Mouse (Mus musculus) CH12.LX (cell line): ENCODE results near the gene Mttp. TPM values are rescaled to one million over a fixed set of nuclear protein-coding genes. Genes with fewer than 3 reads are reported as not detected.

Experiments
- DNase-seq: peaks from one replicate; pipeline ENCODE4 v3.0.0-alpha.2; 2013; ENCODE audit errors: extremely low read depth
- H3K27ac ChIP-seq: 2 replicates; pipeline ENCODE4 v1.5.1; 2012; ENCODE audit warnings: low read depth, mild to moderate bottlenecking, control low read depth, moderate library complexity; ENCODE audit not compliant: insufficient read depth
- H3K27me3 ChIP-seq: replicated peaks from 2 replicates; pipeline ENCODE3; 2012; ENCODE audit warnings: inconsistent platforms
- H3K36me3 ChIP-seq, 2 experiments: replicated peaks in 1 of 2; 2 replicates each; pipeline versions ENCODE3 to v1.6.1; 2012; ENCODE audit warnings: inconsistent platforms in 1 of 2, low read length in 1 of 2, mild to moderate bottlenecking in 1 of 2, mixed read lengths in 1 of 2, moderate library complexity in 1 of 2; ENCODE audit not compliant: control insufficient read depth in 1 of 2, insufficient read depth in 1 of 2
- H3K4me1 ChIP-seq, 2 experiments: 2 replicates each; pipeline ENCODE4 v1.6.1; 2012; ENCODE audit warnings: inconsistent platforms in 1 of 2, moderate library complexity in 1 of 2; ENCODE audit not compliant: insufficient read depth in 2 of 2, control insufficient read depth in 1 of 2
- H3K4me2 ChIP-seq: 2 replicates; pipeline ENCODE4 v1.6.1; 2012; ENCODE audit warnings: low read depth, mild to moderate bottlenecking, control low read depth; ENCODE audit not compliant: poor library complexity, insufficient read depth, severe bottlenecking
- H3K4me3 ChIP-seq, 3 experiments: fragments of 150-350 bp in 1 of 3; sonication (generic) in 1 of 3; replicated peaks in 1 of 3; 2 replicates each; pipeline versions ENCODE3 to v1.5.1; 2011 to 2012; ENCODE audit warnings: low read depth in 2 of 3, low read length in 2 of 3, mild to moderate bottlenecking in 2 of 3, moderate library complexity in 2 of 3, control low read depth in 1 of 3, improper control_type of control experiment in 1 of 3, inconsistent platforms in 1 of 3, mixed read lengths in 1 of 3; ENCODE audit not compliant: poor library complexity in 1 of 3
- H3K79me2 ChIP-seq: replicated peaks from 2 replicates; pipeline ENCODE4 v1.6.1; 2012; ENCODE audit warnings: mild to moderate bottlenecking, moderate library complexity; ENCODE audit not compliant: control insufficient read depth, poor library complexity, insufficient read depth, severe bottlenecking; ENCODE audit errors: extremely low read depth
- H3K9ac ChIP-seq: 2 replicates; pipeline ENCODE4 v1.6.1; 2012; ENCODE audit warnings: low read depth, mild to moderate bottlenecking, control low read depth, moderate library complexity; ENCODE audit not compliant: insufficient read depth
- H3K9me3 ChIP-seq: replicated peaks from 2 replicates; pipeline ENCODE3; 2012; ENCODE audit warnings: low read length, inconsistent platforms, mixed read lengths
- CHD2 ChIP-seq: IDR thresholded peaks from 2 replicates; pipeline ENCODE4 v1.6.1; 2011; ENCODE audit warnings: low read length, improper control_type of control experiment
- E2F4 ChIP-seq: IDR thresholded peaks from 2 replicates; pipeline ENCODE4 v1.6.1; 2011; ENCODE audit warnings: low read depth, low read length, improper control_type of control experiment; ENCODE audit not compliant: insufficient replicate concordance
- HCFC1 ChIP-seq: IDR thresholded peaks from 2 replicates; pipeline ENCODE4 v1.6.1; 2012; ENCODE audit warnings: low read depth, mild to moderate bottlenecking, inconsistent platforms, low read length, improper control_type of control experiment
- IRF4 ChIP-seq: IDR thresholded peaks from 2 replicates; pipeline ENCODE4 v1.6.1; 2014; ENCODE audit warnings: low read depth, mild to moderate bottlenecking, inconsistent platforms, low read length, improper control_type of control experiment
- JUN ChIP-seq: IDR thresholded peaks from 2 replicates; pipeline ENCODE4 v1.6.1; 2011; ENCODE audit warnings: low read depth, mild to moderate bottlenecking, low read length, improper control_type of control experiment, moderate library complexity; ENCODE audit not compliant: insufficient read depth
- JUND ChIP-seq: conservative IDR thresholded peaks from 2 replicates; pipeline ENCODE4 v1.6.1; 2011; ENCODE audit warnings: low read depth, low read length, improper control_type of control experiment
- KAT2A ChIP-seq: IDR thresholded peaks from 2 replicates; pipeline ENCODE4 v1.6.1; 2012; ENCODE audit warnings: low read length, improper control_type of control experiment, inconsistent platforms; ENCODE audit not compliant: insufficient replicate concordance
- MEF2A ChIP-seq: IDR thresholded peaks from 2 replicates; pipeline ENCODE4 v1.6.1; 2014; ENCODE audit warnings: low read depth, mild to moderate bottlenecking, inconsistent platforms, low read length, improper control_type of control experiment, borderline replicate concordance
- MXI1 ChIP-seq: IDR thresholded peaks from 2 replicates; pipeline ENCODE4 v1.6.1; 2011; ENCODE audit warnings: mild to moderate bottlenecking, low read depth, low read length, improper control_type of control experiment
- NELFE ChIP-seq: IDR thresholded peaks from 2 replicates; pipeline ENCODE4 v1.6.1; 2011; ENCODE audit warnings: low read depth, low read length, improper control_type of control experiment
- PAX5 ChIP-seq: IDR thresholded peaks from 2 replicates; pipeline ENCODE4 v1.6.1; 2012; ENCODE audit warnings: low read length, inconsistent platforms, mixed read lengths
- POLR2AphosphoS2 ChIP-seq: IDR thresholded peaks from 2 replicates; pipeline ENCODE4 v1.6.1; 2011; ENCODE audit warnings: low read depth, low read length, improper control_type of control experiment
- RAD21 ChIP-seq: IDR thresholded peaks from 2 replicates; pipeline ENCODE4 v1.6.1; 2011; ENCODE audit warnings: low read depth, mild to moderate bottlenecking, low read length, improper control_type of control experiment, moderate library complexity
- SIN3A ChIP-seq: IDR thresholded peaks from 2 replicates; pipeline ENCODE4 v1.6.1; 2012; ENCODE audit warnings: low read length, improper control_type of control experiment, inconsistent platforms
- TBP ChIP-seq: conservative IDR thresholded peaks from 2 replicates; pipeline ENCODE4 v1.6.1; 2011; ENCODE audit warnings: low read depth, low read length, improper control_type of control experiment
- dilution Hi-C: fragments of 300-500 bp; cut with MboI; formaldehyde crosslinking; loops from 2 replicates; pipeline ENCODE4 v1.14.3; 2020; ENCODE audit warnings: low sequenced_read_pairs; ENCODE audit not compliant: extremely low pct_unique_long_range_greater_than_20kb, extremely low pct_ligation_motif_present
- in situ Hi-C: fragments of 300-500 bp; cut with MboI; formaldehyde crosslinking; loops from 3 replicates; pipeline ENCODE4 v1.14.3; 2019; ENCODE audit warnings: low sequenced_read_pairs, low pct_ligation_motif_present, low pct_unique_long_range_greater_than_20kb, mixed read lengths
- polyA plus RNA-seq: library from polyadenylated mRNA; unstranded; fragments of >175 nt; gene quantifications from 2 replicates; pipeline ENCODE4 v1.2.1, GENCODE M21; 2012; ENCODE audit warnings: low read depth; ENCODE audit not compliant: insufficient read length
- total RNA-seq, 2 experiments: library from RNA; depleted of rRNA; stranded (reverse); fragments of 300-350 nt in 1 of 2; fragments of >200 nt in 1 of 2; gene quantifications; 2 replicates each; pipeline ENCODE4 v1.2.3; 2012 to 2014

The Mttp gene
- total and polyA plus RNA-seq, 3 experiments = 4.5 to 6.3 (median 5.9) TPM

DNA sequence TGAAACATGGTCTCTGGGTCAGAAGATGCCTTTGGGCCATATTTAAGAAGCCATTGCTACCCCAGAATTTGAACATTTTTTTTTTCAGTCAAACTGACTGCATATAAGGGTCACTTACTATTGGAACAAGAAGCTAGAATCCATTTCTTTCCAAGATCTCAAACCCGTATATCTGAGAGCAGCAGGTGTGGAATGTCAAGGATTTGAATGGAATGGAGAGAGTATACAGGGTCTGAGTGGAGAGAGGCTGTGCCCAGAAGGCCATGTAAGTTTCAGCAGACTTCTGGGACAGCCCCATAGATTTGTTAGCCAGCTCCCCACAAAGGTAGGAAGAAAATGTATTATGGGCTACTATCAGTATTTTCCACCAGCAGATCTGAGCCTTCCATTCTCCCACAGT lies 66.1 kb downstream of the Mttp start:
- H3K4me1 ChIP-seq = peaks cover 3 to 10% of the 10 kb centered on the region in 2 experiments; a peak in 2 of 4 replicates

DNA sequence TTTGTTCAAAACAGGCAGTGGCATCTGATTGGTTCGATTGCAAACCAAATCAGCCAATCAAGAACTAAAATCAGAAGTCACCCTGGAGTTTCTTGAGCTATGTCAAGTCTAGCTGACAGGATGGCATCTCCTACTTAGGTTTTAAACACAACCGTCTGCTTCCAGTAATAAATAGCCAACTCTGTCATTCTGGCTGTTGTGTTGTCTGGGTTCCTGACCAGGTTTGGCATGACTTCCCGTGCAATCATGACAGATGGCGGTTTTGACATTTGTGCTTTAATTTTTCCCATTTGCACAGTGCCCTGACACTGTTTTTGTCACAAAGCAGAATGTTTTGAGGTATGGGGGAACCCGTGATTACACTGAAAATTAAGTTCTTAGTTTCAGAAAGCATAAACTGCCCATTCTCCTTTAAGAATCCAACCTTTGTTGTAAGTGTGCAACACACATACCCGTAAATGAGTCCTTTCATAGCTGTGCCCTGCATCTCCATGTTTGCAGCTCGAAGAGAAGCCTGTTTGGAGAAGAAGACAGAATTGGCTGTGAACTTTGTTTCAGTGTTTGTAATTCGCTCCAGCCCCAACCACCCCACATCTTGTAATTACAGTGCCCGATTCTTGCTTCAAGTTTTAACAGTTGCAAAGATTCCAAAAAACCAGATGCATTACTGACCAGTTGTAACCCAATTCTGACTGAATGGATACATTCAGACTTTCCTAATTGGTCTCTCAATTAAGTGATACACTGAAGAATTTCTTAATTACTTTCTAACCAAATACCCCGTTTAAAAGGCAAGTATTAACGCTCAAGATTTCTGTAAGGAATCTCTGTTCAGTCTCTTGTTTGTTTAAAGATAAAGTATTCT lies 67.1 kb downstream of the Mttp start:
- dilution Hi-C loops = no loop called here
- in situ Hi-C loops = no loop called here
- no peaks in the 10 kb centered on the region for H3K79me2 ChIP-seq
- peaks cover 3 to 10% of the 10 kb centered on the region in 2 experiments; a peak in 2 of 4 replicates for H3K4me1 ChIP-seq
- TF ChIP-seq POLR2AphosphoS2 (no peak), MEF2A (no peak), TBP (no peak), KAT2A (no peak), JUN (no peak), PAX5 (no peak), NELFE (no peak), HCFC1 (no peak), IRF4 (no peak), MXI1 (no peak), JUND (no peak), RAD21 (no peak)
- H3K9ac ChIP-seq = no peak overlapping the region
- no peaks in the 10 kb centered on the region for H3K27me3 ChIP-seq
- H3K4me2 ChIP-seq = no peak overlapping the region
- peaks cover 0 to 2% of the 10 kb centered on the region in 2 experiments for H3K36me3 ChIP-seq
- no peaks in the 10 kb centered on the region for H3K9me3 ChIP-seq
- no peak overlapping the region for H3K4me3 ChIP-seq
- H3K27ac ChIP-seq = no peak overlapping the region
- no peak for DNase-seq

More for the DNA sequence above, 66.1 kb downstream of the Mttp start:
- DNase-seq = no peak
- Histone ChIP-seq H3K9me3 (no peaks in the 10 kb centered on the region), H3K36me3 (peaks cover 0 to 2% of the 10 kb centered on the region in 2 experiments), H3K9ac (no peak overlapping the region), H3K4me2 (no peak overlapping the region), H3K27ac (no peak overlapping the region), H3K27me3 (no peaks in the 10 kb centered on the region), H3K4me3 (no peak overlapping the region), H3K79me2 (no peaks in the 10 kb centered on the region)
- TF ChIP-seq CHD2 (no peak), SIN3A (no peak), E2F4 (no peak), IRF4 (no peak)
- dilution Hi-C loops = no loop called here
- in situ Hi-C loops = no loop called here
